Mouse (Mus musculus) heart, embryonic 16.5 days (tissue): ENCODE data around the gene Tsen54. TPM values are rescaled to one million over a fixed set of nuclear protein-coding genes. Genes with fewer than 3 reads are reported as not detected.

Source experiments
- ATAC-seq: fragments of 200-750 bp; cut with Nextera tagmentation; replicated peaks from 2 replicates; pipeline ENCODE4 v1.8.0; 2017; ENCODE audit warnings: moderate number of reproducible peaks; ENCODE audit not compliant: insufficient read depth, low FRiP score; ENCODE audit errors: extremely low read depth
- H3K27ac ChIP-seq: fragments of 300-500 bp; sonication (generic); 2 replicates; pipeline ENCODE4 v1.5.1; 2014; ENCODE audit warnings: mild to moderate bottlenecking, low read length, control low read depth, moderate library complexity
- H3K27me3 ChIP-seq: fragments of 300-500 bp; sonication (generic); 2 replicates; pipeline ENCODE4 v1.6.1; 2014; ENCODE audit warnings: low read length, mixed read lengths; ENCODE audit not compliant: control insufficient read depth, insufficient read depth
- H3K36me3 ChIP-seq: fragments of 300-500 bp; sonication (generic); 2 replicates; pipeline ENCODE4 v1.6.1; 2014; ENCODE audit not compliant: control insufficient read depth, insufficient read depth
- H3K4me1 ChIP-seq: fragments of 300-500 bp; sonication (generic); 2 replicates; pipeline ENCODE4 v1.6.1; 2014; ENCODE audit warnings: low read length, mixed read lengths; ENCODE audit not compliant: control insufficient read depth, insufficient read depth
- H3K4me2 ChIP-seq: fragments of 300-500 bp; sonication (generic); 2 replicates; pipeline ENCODE4 v1.6.1; 2014; ENCODE audit warnings: low read depth, mild to moderate bottlenecking, control low read depth, low read length
- H3K4me3 ChIP-seq: fragments of 300-500 bp; sonication (generic); 2 replicates; pipeline ENCODE4 v1.5.1; 2014; ENCODE audit warnings: mild to moderate bottlenecking, control low read depth, low read length
- H3K9ac ChIP-seq: fragments of 300-500 bp; sonication (generic); 2 replicates; pipeline ENCODE4 v1.6.1; 2014; ENCODE audit warnings: low read length, control low read depth
- H3K9me3 ChIP-seq: fragments of 300-500 bp; sonication (generic); replicated peaks from 2 replicates; pipeline ENCODE4 v1.6.1; 2016; ENCODE audit warnings: low read length; ENCODE audit not compliant: control insufficient read depth
- WGBS: fragments of 180-500 bp; shearing (Covaris S2); extraction: QIAGEN DNeasy Blood & Tissue Kit; methylation state at CpG from one replicate; pipeline ENCODE4 v1.1.7; 2014; 5-methylcytosine and 5-hydroxymethylcytosine counted together
- polyA plus RNA-seq: library from polyadenylated mRNA; unstranded; fragments of >200 nt; fragmentation: Nextera tagmentation; extraction: Ambion mirVana; gene quantifications from 2 replicates; pipeline ENCODE4 v1.2.1, GENCODE M21; 2015

The Tsen54 gene
- polyA plus RNA-seq, 1 experiment from 2014 or later: 28.3 TPM

- Histone ChIP-seq H3K4me3 (peak overlapping the region; percentile 89), H3K4me1 (peaks cover 55% of the 10 kb centered on the region), H3K36me3 (peaks cover 30% of the 10 kb centered on the region), H3K9ac (peak overlapping the region; percentile 92), H3K9me3 (no peaks in the 10 kb centered on the region), H3K4me2 (peak overlapping the region; percentile 97), H3K27me3 (no peaks in the 10 kb centered on the region), H3K27ac (peak overlapping the region; percentile 94)
- WGBS: 44% methylated on average over 8 of the region's 8 CpGs
- ATAC-seq: peak; percentile 18; the same call in 1 of the 2 replicates
Observed at GRCm38 (mm10) chr11:115809311-115809781, 5.2 kb upstream of the Tsen54 start.

GRCm38 (mm10) chr11:115810377-115810776 is 4.1 kb upstream of the Tsen54 start:
- Histone ChIP-seq H3K9me3 (no peaks in the 10 kb centered on the region), H3K27me3 (no peaks in the 10 kb centered on the region), H3K9ac (peak overlapping the region; percentile 92), H3K4me2 (peak overlapping the region; percentile 97), H3K4me3 (peak overlapping the region; percentile 89), H3K36me3 (peaks cover 19% of the 10 kb centered on the region), H3K4me1 (peaks cover 59% of the 10 kb centered on the region), H3K27ac (peak overlapping the region; percentile 94)
- 16% methylated on average over 14 of the region's 14 CpGs for WGBS
- no peak for ATAC-seq

GRCm38 (mm10) chr11:115811381-115812093 is 3.0 kb upstream of the Tsen54 start:
- Histone ChIP-seq H3K4me1 (peaks cover 62% of the 10 kb centered on the region), H3K27me3 (no peaks in the 10 kb centered on the region), H3K4me3 (peak overlapping the region; percentile 89), H3K27ac (peak overlapping the region; percentile 94), H3K9me3 (no peaks in the 10 kb centered on the region), H3K9ac (peak overlapping the region; percentile 92), H3K36me3 (peaks cover 10% of the 10 kb centered on the region), H3K4me2 (peak overlapping the region; percentile 97)
- 57% methylated on average over 20 of the region's 20 CpGs for WGBS
- no peak for ATAC-seq

GRCm38 (mm10) chr11:115812095-115812494 is 2.4 kb upstream of the Tsen54 start:
- H3K27me3 ChIP-seq: no peaks in the 10 kb centered on the region
- peak overlapping the region; percentile 97 for H3K4me2 ChIP-seq
- H3K9me3 ChIP-seq: no peaks in the 10 kb centered on the region
- WGBS: 9% methylated on average over 7 of the region's 7 CpGs
- H3K9ac ChIP-seq: peak overlapping the region; percentile 92
- H3K4me1 ChIP-seq: peaks cover 60% of the 10 kb centered on the region
- H3K4me3 ChIP-seq: peak overlapping the region; percentile 89
- ATAC-seq: no peak
- H3K36me3 ChIP-seq: peaks cover 8% of the 10 kb centered on the region
- H3K27ac ChIP-seq: peak overlapping the region; percentile 94

- peak overlapping the region; percentile 89 for H3K4me3 ChIP-seq
- H3K4me2 ChIP-seq: peak overlapping the region; percentile 97
- H3K9me3 ChIP-seq: no peaks in the 10 kb centered on the region
- H3K9ac ChIP-seq: peak overlapping the region; percentile 92
- H3K27me3 ChIP-seq: no peaks in the 10 kb centered on the region
- ATAC-seq: no peak
- 0 out of 2 replicates have a peak, but pooled peaks cover 8% of the 10 kb centered on the region for H3K36me3 ChIP-seq
- H3K27ac ChIP-seq: peak overlapping the region; percentile 94
- H3K4me1 ChIP-seq: peaks cover 60% of the 10 kb centered on the region
- WGBS: 3% methylated on average over 28 of the region's 28 CpGs
Observed at GRCm38 (mm10) chr11:115812533-115813420, 1.7 kb upstream of the Tsen54 start.

- Histone ChIP-seq H3K9me3 (no peaks in the 10 kb centered on the region), H3K4me2 (peak within 1 kb of the TSS; percentile 97), H3K27me3 (no peaks in the 10 kb centered on the region), H3K4me1 (peaks cover 51% of the 10 kb centered on the region), H3K9ac (peak within 1 kb of the TSS; percentile 92), H3K27ac (peak within 1 kb of the TSS; percentile 94), H3K4me3 (peak within 1 kb of the TSS; percentile 89), H3K36me3 (0 out of 2 replicates have a peak, but pooled peaks cover 8% of the 10 kb centered on the region)
- ATAC-seq: peak; percentile 84
- under 1% methylated on average over 43 of the region's 44 CpGs for WGBS
Observed at GRCm38 (mm10) chr11:115813507-115814296, 822 bp upstream of the Tsen54 start, which contains the start of gene Caskin2. Gene Caskin2, minus strand, starts transcription at chr11:115813639.

- no peak overlapping the region for H3K4me2 ChIP-seq
- H3K9ac ChIP-seq: no peak overlapping the region
- H3K4me3 ChIP-seq: no peak overlapping the region
- no peak for ATAC-seq
- peaks cover 16% of the 10 kb centered on the region for H3K4me1 ChIP-seq
- no peaks in the 10 kb centered on the region for H3K9me3 ChIP-seq
- H3K27me3 ChIP-seq: no peaks in the 10 kb centered on the region
- H3K36me3 ChIP-seq: peaks cover 20% of the 10 kb centered on the region
- no peak overlapping the region for H3K27ac ChIP-seq
- WGBS: 84% methylated on average over 5 of the region's 5 CpGs
Observed at GRCm38 (mm10) chr11:115817331-115817730, 2.8 kb downstream of the Tsen54 start.

- no peak overlapping the region for H3K9ac ChIP-seq
- peaks cover 20% of the 10 kb centered on the region for H3K36me3 ChIP-seq
- H3K9me3 ChIP-seq: no peaks in the 10 kb centered on the region
- no peak overlapping the region for H3K4me3 ChIP-seq
- H3K4me2 ChIP-seq: no peak overlapping the region
- ATAC-seq: no peak
- no peaks in the 10 kb centered on the region for H3K27me3 ChIP-seq
- H3K4me1 ChIP-seq: peaks cover 18% of the 10 kb centered on the region
- 88% methylated on average over 16 of the region's 16 CpGs for WGBS
- H3K27ac ChIP-seq: no peak overlapping the region
Observed at GRCm38 (mm10) chr11:115819915-115820623, 5.5 kb downstream of the Tsen54 start.
